Mouse (Mus musculus): ENCODE results near the gene Apol11a. TPM values are rescaled to one million over a fixed set of nuclear protein-coding genes. Genes with fewer than 3 reads are reported as not detected.

Apol11a gene
- not detected in 2 replicates for polyA plus RNA-seq (2012; ENCODE audit: low replicate concordance)

DNA sequence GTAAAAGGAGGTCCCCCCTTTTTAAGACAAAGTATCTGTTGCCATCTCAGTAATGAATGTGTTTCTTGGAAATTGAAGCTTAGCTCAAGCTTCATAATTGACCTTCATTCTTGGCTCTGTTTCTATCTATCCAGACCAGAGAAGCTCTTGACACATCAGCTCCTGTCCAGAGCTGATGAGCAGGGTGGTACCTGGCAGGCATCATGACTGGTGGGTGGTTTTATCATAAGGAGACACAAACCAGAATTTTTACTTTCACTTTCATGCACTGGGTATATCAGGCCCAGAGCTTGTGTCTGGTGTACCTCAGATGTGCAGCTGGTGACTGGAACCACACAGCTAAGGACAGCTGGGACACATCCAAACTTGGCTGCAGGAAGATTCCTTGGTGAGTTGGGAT lies at the start of gene Apol11a:
Apol11a (plus strand) TSS at position 306 of the 400 bp plus-strand sequence.

DNA sequence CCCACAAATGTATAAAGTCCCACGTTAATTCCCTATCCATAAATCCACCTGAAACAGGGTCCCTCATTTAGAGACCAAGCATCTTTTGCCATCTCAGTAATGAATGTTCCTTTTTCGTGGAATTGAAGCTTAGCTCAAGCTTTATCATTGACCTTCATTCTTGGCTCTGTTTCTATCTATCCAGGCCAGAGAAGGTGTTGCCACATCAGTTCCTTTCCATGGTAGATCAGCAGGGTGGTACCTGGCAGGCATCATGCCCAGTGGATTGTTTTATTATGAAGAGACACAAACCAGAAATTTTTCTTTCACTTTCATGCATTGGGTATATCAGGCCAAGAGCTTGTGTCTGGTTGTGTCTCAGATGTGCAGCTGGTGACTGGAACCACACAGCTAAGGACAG lies 31.4 kb upstream of the Apol11a start, which contains the start of gene Apol10a:
Apol10a (plus strand) TSS at position 355 of the 400 bp plus-strand sequence.

DNA sequence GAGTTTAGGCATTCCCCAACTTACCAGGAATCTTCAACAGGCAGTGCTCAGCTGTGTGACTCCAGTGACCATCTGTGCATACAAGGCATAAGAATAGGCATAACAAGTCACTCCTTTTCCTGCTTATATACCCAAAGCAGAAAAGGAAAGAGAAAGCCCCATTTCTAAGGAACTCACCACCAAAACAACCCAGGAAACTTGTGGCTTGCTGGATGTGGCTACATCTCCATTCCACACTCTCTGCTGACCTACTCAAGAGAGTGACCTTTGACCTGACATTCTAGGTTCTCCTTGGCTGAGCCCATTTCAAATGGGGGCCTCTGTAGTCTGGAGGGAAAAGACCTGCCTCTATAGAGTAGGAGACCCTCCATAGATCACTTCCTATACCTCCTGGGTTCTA lies 25.1 kb downstream of the Apol11a start, which contains the start of gene Apol7c:
Apol7c (minus strand) TSS at position 101 of the 400 bp plus-strand sequence.

DNA sequence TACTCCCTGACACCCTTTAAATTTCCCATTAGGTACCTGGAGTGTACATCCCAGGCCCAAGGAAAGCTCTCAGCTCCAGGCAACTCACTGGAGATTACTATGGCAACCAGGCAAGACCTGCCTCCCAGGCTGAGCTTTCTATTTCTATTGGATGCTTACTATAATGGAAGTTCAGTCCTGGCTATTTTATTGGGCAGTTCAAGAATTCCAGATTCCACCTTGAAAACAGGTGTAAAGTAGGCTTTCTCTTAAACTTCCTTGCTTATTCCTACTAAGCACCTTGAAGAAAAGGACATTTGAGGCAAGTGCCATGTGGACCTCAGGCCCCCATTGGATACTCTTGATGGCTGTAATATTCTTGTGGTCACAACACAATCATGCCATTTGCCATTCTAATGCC lies 53.7 kb downstream of the Apol11a start, which contains the start of gene 1700025B11Rik:
1700025B11Rik (minus strand) TSS at position 101 of the 400 bp plus-strand sequence.

Other genes starting within 250 kb of the Apol11a start
- 0.51 and 0.92 TPM in 2 replicates for gene Rbfox2, start 201.3 kb upstream of the Apol11a start, polyA plus RNA-seq (2012; ENCODE audit: low replicate concordance)
- not detected in 2 replicates for gene Apol7a, start 109.2 kb upstream of the Apol11a start, polyA plus RNA-seq (2012; ENCODE audit: low replicate concordance)
- gene Apol9a, start 97.1 kb upstream of the Apol11a start, polyA plus RNA-seq (2012; ENCODE audit: low replicate concordance) = 0.34 TPM in 1 of 2 replicates, not detected in the other
- gene Apol7b, start 60.8 kb upstream of the Apol11a start, polyA plus RNA-seq (2012; ENCODE audit: low replicate concordance) = not detected in 2 replicates
- gene Apol10a, start 31.2 kb upstream of the Apol11a start, polyA plus RNA-seq (2012; ENCODE audit: low replicate concordance) = 0.06 and 0.16 TPM in 2 replicates
- gene Apol7c, start 25.0 kb downstream of the Apol11a start, polyA plus RNA-seq (2012; ENCODE audit: low replicate concordance) = not detected in 2 replicates
- gene 1700025B11Rik, start 53.6 kb downstream of the Apol11a start, polyA plus RNA-seq (2012; ENCODE audit: low replicate concordance) = not detected in 2 replicates
- gene Apol10b, start 87.9 kb downstream of the Apol11a start, polyA plus RNA-seq (2012; ENCODE audit: low replicate concordance) = 0.07 TPM in 1 of 2 replicates, not detected in the other
- gene Gm36245, start 91.0 kb downstream of the Apol11a start, polyA plus RNA-seq (2012; ENCODE audit: low replicate concordance) = not detected in 2 replicates
- gene Apol11b, start 135.0 kb downstream of the Apol11a start, polyA plus RNA-seq (2012; ENCODE audit: low replicate concordance) = 2.8 and 4.6 TPM in 2 replicates
- not detected in 2 replicates for gene Apol7e, start 190.6 kb downstream of the Apol11a start, polyA plus RNA-seq (2012; ENCODE audit: low replicate concordance)
- 0.60 and 0.71 TPM in 2 replicates for gene Apol9b, start 220.8 kb downstream of the Apol11a start, polyA plus RNA-seq (2012; ENCODE audit: low replicate concordance)
- 3.9 and 21.4 TPM in 2 replicates for gene Apol8, start 248.7 kb downstream of the Apol11a start, polyA plus RNA-seq (2012; ENCODE audit: low replicate concordance)

All from leukemia stem cell, adult 10-12 weeks (primary cell).